Mouse (Mus musculus) lung, adult 2 months (tissue): ENCODE measurements around the gene Cox10.

Experiments
- CTCF ChIP-seq: fragments of 200-500 bp; IDR thresholded peaks from 2 replicates; pipeline ENCODE4 v1.5.1; 2011; ENCODE audit warnings: mild to moderate bottlenecking, low read length, control low read depth; ENCODE audit not compliant: insufficient read depth
- POLR2A ChIP-seq: fragments of 200-500 bp; IDR thresholded peaks from 2 replicates; pipeline ENCODE4 v1.6.1; 2011; ENCODE audit warnings: low read depth, mild to moderate bottlenecking, control low read depth, low read length, borderline replicate concordance; ENCODE audit errors: extremely low read depth

- TF ChIP-seq POLR2A (no peak), CTCF (no peak)
Measured at GRCm38 (mm10) chr11:64025843-64026242, 53.4 kb downstream of the Cox10 start.
